Mouse (Mus musculus) heart, embryonic 14.5 days (tissue): ENCODE data around the gene Gm49321. TPM values are rescaled to one million over a fixed set of nuclear protein-coding genes. Genes with fewer than 3 reads are reported as not detected.

Experiments
- ATAC-seq: fragments of 200-750 bp; cut with Nextera tagmentation; 2 replicates; pipeline ENCODE4 v1.8.0; 2017; ENCODE audit warnings: low read depth, moderate TSS enrichment; ENCODE audit not compliant: insufficient number of reproducible peaks, insufficient read depth, low FRiP score
- H3K27ac ChIP-seq, 2 experiments: fragments of 200-500 bp in 1 of 2; fragments of 300-500 bp in 1 of 2; sonication (generic) in 1 of 2; replicated peaks in 1 of 2; 2 replicates each; pipeline ENCODE4 v1.5.1; 2012 to 2014; ENCODE audit warnings: low read depth in 2 of 2, low read length in 2 of 2, control low read depth in 1 of 2, mild to moderate bottlenecking in 1 of 2, mixed read lengths in 1 of 2; ENCODE audit not compliant: control insufficient read depth in 1 of 2, insufficient read depth in 1 of 2
- H3K27me3 ChIP-seq: fragments of 300-500 bp; sonication (generic); 2 replicates; pipeline ENCODE4 v1.6.1; 2014; ENCODE audit warnings: mild to moderate bottlenecking, low read length, control low read depth; ENCODE audit not compliant: control insufficient read depth, insufficient read depth
- H3K36me3 ChIP-seq: fragments of 300-500 bp; sonication (generic); 2 replicates; pipeline ENCODE4 v1.6.1; 2014; ENCODE audit warnings: mild to moderate bottlenecking, control low read depth, low read length, mixed read lengths; ENCODE audit not compliant: control insufficient read depth, insufficient read depth
- H3K4me1 ChIP-seq, 2 experiments: fragments of 200-500 bp in 1 of 2; fragments of 300-500 bp in 1 of 2; sonication (generic) in 1 of 2; 2 replicates each; pipeline ENCODE4 v1.6.1; 2012 to 2014; ENCODE audit warnings: low read length in 2 of 2, control low read depth in 1 of 2, mixed read lengths in 1 of 2; ENCODE audit not compliant: control insufficient read depth in 2 of 2, insufficient read depth in 2 of 2
- H3K4me2 ChIP-seq: fragments of 300-500 bp; sonication (generic); 2 replicates; pipeline ENCODE4 v1.6.1; 2014; ENCODE audit warnings: mild to moderate bottlenecking, low read length
- H3K4me3 ChIP-seq, 2 experiments: fragments of 200-500 bp in 1 of 2; fragments of 300-500 bp in 1 of 2; sonication (generic) in 1 of 2; 2 replicates each; pipeline ENCODE4 v1.5.1; 2012 to 2014; ENCODE audit warnings: low read length in 2 of 2, mild to moderate bottlenecking in 2 of 2, control low read depth in 1 of 2, low read depth in 1 of 2, moderate library complexity in 1 of 2; ENCODE audit not compliant: control insufficient read depth in 1 of 2, insufficient read depth in 1 of 2
- H3K9ac ChIP-seq: fragments of 300-500 bp; sonication (generic); 2 replicates; pipeline ENCODE4 v1.6.1; 2014; ENCODE audit warnings: mild to moderate bottlenecking, low read length
- H3K9me3 ChIP-seq: fragments of 300-500 bp; sonication (generic); 2 replicates; pipeline ENCODE4 v1.6.1; 2016; ENCODE audit warnings: low read length, control low read depth; ENCODE audit not compliant: control insufficient read depth
- WGBS: fragments of 180-500 bp; shearing (Covaris S2); extraction: QIAGEN DNeasy Blood & Tissue Kit; methylation state at CpG from one replicate; pipeline ENCODE4 v1.1.7; 2014; 5-methylcytosine and 5-hydroxymethylcytosine counted together
- polyA plus RNA-seq: library from polyadenylated mRNA; unstranded; fragments of >200 nt; fragmentation: Nextera tagmentation; extraction: Ambion mirVana; gene quantifications from 2 replicates; pipeline ENCODE4 v1.2.1, GENCODE M21; 2014

Gm49321 gene
- polyA plus RNA-seq, 1 experiment from 2014 or later: 13.1 TPM

DNA sequence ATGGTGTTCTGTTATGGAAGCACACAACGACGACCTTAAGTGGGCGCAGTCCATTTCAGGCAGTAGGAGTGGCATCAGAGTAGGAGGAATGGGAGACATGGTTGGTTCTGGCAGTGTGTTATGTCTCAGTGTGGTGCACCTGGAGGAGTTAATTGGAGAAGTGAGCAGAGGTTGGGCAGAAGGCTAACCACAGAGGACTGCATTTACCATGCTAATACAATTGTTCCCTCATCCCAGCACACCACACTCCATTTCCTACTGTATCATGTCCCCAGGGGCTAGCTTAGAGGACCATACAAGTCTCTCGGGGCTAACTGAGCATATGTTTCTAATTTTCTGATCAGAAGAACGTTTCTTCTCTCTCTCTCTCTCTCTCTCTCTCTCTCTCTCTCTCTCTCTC, 78.0 kb downstream of the Gm49321 start:
- no peaks in the 10 kb centered on the region for H3K36me3 ChIP-seq
- H3K4me2 ChIP-seq: no peak overlapping the region
- H3K9me3 ChIP-seq: no peaks in the 10 kb centered on the region
- H3K4me3 ChIP-seq: no peak overlapping the region
- no peaks in the 10 kb centered on the region for H3K27me3 ChIP-seq
- WGBS: 65% methylated on average over 5 of the region's 5 CpGs
- no peak overlapping the region for H3K9ac ChIP-seq
- peaks cover 0 to 9% of the 10 kb centered on the region in 2 experiments; a peak in 1 of 4 replicates for H3K4me1 ChIP-seq
- no peak for ATAC-seq
- H3K27ac ChIP-seq: no peak overlapping the region

Other genes starting within 250 kb of the Gm49321 start
- gene Hif1a, start 36.3 kb upstream of the Gm49321 start, polyA plus RNA-seq: 174 and 177 TPM in 2 replicates
- gene Snapc1, start 26.8 kb downstream of the Gm49321 start, polyA plus RNA-seq: 16.7 and 18.0 TPM in 2 replicates
- gene Syt16, start 60.0 kb downstream of the Gm49321 start, polyA plus RNA-seq: 0.13 and 0.23 TPM in 2 replicates